8 mouse cellular contexts compared by ENCODE assay signal in genomic region chr4:43493846-43494240, GRCm38 (mm10). TPM values are rescaled to one million over a fixed set of nuclear protein-coding genes. Genes with fewer than 3 reads are reported as not detected.
DNase-seq lines count a peak whose midpoint lies in the region; ATAC-seq lines count a peak whose summit lies in the region.

No protein-coding gene starts in this region.

- WGBS in forebrain, embryonic 10.5 days = 7% methylated on average over 9 of the region's 9 CpGs
- WGBS in liver, embryonic 12.5 days (ENCODE audit: insufficient replicate concordance) = 1% methylated on average over 9 of the region's 9 CpGs

- H3K4me2 ChIP-seq in liver, embryonic 12.5 days = peak overlapping the region; percentile 88

- no peak for ATAC-seq in liver, embryonic 12.5 days

- H3K9me3 ChIP-seq in forebrain, embryonic 10.5 days = no peaks in the 10 kb centered on the region; the same call in 1 of the 2 replicates
- no peaks in the 10 kb centered on the region for H3K9me3 ChIP-seq in liver, embryonic 12.5 days (replicated peaks)

- peak overlapping the region; percentile 90 for H3K9ac ChIP-seq in liver, embryonic 12.5 days

- peak; percentile 35 for DNase-seq in embryo, embryonic 11 days
- DNase-seq in embryo, embryonic 9.5 days (ENCODE audit: extremely low spot score) = no peak
- DNase-seq in 3T3-L1 (ENCODE audit: low read depth, low spot score) = peak; percentile 37
- DNase-seq in forebrain, embryonic 10.5 days (ENCODE audit: extremely low spot score, low spot score) = no peak
- DNase-seq in urinary bladder, adult 2 months (ENCODE audit: low spot score) = no peak
- no peak for DNase-seq in layer of hippocampus, postnatal 10 days (ENCODE audit: low spot score in 2 of 2)
- no peak for DNase-seq in adrenal gland, adult 2 months

- peak overlapping the region; percentile 91 for H3K27ac ChIP-seq in forebrain, embryonic 10.5 days
- peak overlapping the region; percentile 89 for H3K27ac ChIP-seq in liver, embryonic 12.5 days

- peaks cover 30% of the 10 kb centered on the region for H3K36me3 ChIP-seq in forebrain, embryonic 10.5 days (replicated peaks)
- H3K36me3 ChIP-seq in liver, embryonic 12.5 days = peaks cover 36% of the 10 kb centered on the region

- peak overlapping the region; percentile 71 for H3K4me3 ChIP-seq in forebrain, embryonic 10.5 days
- H3K4me3 ChIP-seq in liver, embryonic 12.5 days = peak overlapping the region; percentile 88

- H3K27me3 ChIP-seq in forebrain, embryonic 10.5 days (ENCODE audit: poor library complexity, severe bottlenecking) = peaks cover 30% of the 10 kb centered on the region
- no peaks in the 10 kb centered on the region for H3K27me3 ChIP-seq in liver, embryonic 12.5 days (replicated peaks)

- H3K4me1 ChIP-seq in forebrain, embryonic 10.5 days = peaks cover 45% of the 10 kb centered on the region
- H3K4me1 ChIP-seq in liver, embryonic 12.5 days = peaks cover 71% of the 10 kb centered on the region

RNA-seq across cellular contexts. Expression of gene Ccdc107, which starts 1.1 kb away (rescaled TPM):
- polyA plus RNA-seq in forebrain, embryonic 10.5 days (2016; fragmentation: Nextera tagmentation; extraction: Ambion mirVana) = 42.2 and 43.9 TPM in 2 replicates
- 38.3 and 40.0 TPM in 2 replicates for polyA plus RNA-seq in liver, embryonic 12.5 days (2016; fragmentation: Nextera tagmentation; extraction: Ambion mirVana)
- polyA plus RNA-seq in urinary bladder, adult 2 months (2012; rRNA removed) = 272 and 290 TPM in 2 replicates
- total RNA-seq in layer of hippocampus, postnatal 10 days (2021) = 10 to 100 TPM; 30.2 to 35.7 TPM
- 10 to 100 TPM; 54.5 to 69.2 TPM for total RNA-seq in adrenal gland, adult 2 months (2021)
- polyA plus RNA-seq in adrenal gland, adult 2 months (2012; rRNA removed) = 376 and 526 TPM in 2 replicates

RNA-seq across cellular contexts. Expression of gene Arhgef39, which starts 5.7 kb away (rescaled TPM):
- 54.6 and 56.7 TPM in 2 replicates for polyA plus RNA-seq in forebrain, embryonic 10.5 days (2016; fragmentation: Nextera tagmentation; extraction: Ambion mirVana)
- 32.6 and 35.8 TPM in 2 replicates for polyA plus RNA-seq in liver, embryonic 12.5 days (2016; fragmentation: Nextera tagmentation; extraction: Ambion mirVana)
- polyA plus RNA-seq in urinary bladder, adult 2 months (2012; rRNA removed) = 14.7 and 26.0 TPM in 2 replicates
- 1 to 10 TPM; 1.2 to 1.8 TPM for total RNA-seq in layer of hippocampus, postnatal 10 days (2021)
- total RNA-seq in adrenal gland, adult 2 months (2021) = 1 to 10 TPM; 1.0 to 2.1 TPM
- 4.8 and 6.6 TPM in 2 replicates for polyA plus RNA-seq in adrenal gland, adult 2 months (2012; rRNA removed)

RNA-seq across cellular contexts. Expression of gene Sit1, which starts 10.3 kb away (rescaled TPM):
- polyA plus RNA-seq in forebrain, embryonic 10.5 days (2016; fragmentation: Nextera tagmentation; extraction: Ambion mirVana) = not detected in 2 replicates
- not detected in 2 replicates for polyA plus RNA-seq in liver, embryonic 12.5 days (2016; fragmentation: Nextera tagmentation; extraction: Ambion mirVana)
- polyA plus RNA-seq in urinary bladder, adult 2 months (2012; rRNA removed) = 0.22 and 0.41 TPM in 2 replicates
- total RNA-seq in layer of hippocampus, postnatal 10 days (2021) = not detected
- not detected for total RNA-seq in adrenal gland, adult 2 months (2021)
- polyA plus RNA-seq in adrenal gland, adult 2 months (2012; rRNA removed) = 0.28 and 0.73 TPM in 2 replicates

RNA-seq across cellular contexts. Expression of gene Car9, which starts 12.9 kb away (rescaled TPM):
- 0.60 and 1.1 TPM in 2 replicates for polyA plus RNA-seq in forebrain, embryonic 10.5 days (2016; fragmentation: Nextera tagmentation; extraction: Ambion mirVana)
- polyA plus RNA-seq in liver, embryonic 12.5 days (2016; fragmentation: Nextera tagmentation; extraction: Ambion mirVana) = 1.2 and 1.3 TPM in 2 replicates
- polyA plus RNA-seq in urinary bladder, adult 2 months (2012; rRNA removed) = 1.3 and 1.9 TPM in 2 replicates
- 1 to 10 TPM in 1 of 2 experiments, under 1 TPM in 1; 0.54 to 1.7 TPM for total RNA-seq in layer of hippocampus, postnatal 10 days (2021)
- total RNA-seq in adrenal gland, adult 2 months (2021) = under 1 TPM; 0.17 to 0.28 TPM
- 0.57 and 1.4 TPM in 2 replicates for polyA plus RNA-seq in adrenal gland, adult 2 months (2012; rRNA removed)

RNA-seq across cellular contexts. Expression of gene Tpm2, which starts 29.7 kb away (rescaled TPM):
- polyA plus RNA-seq in forebrain, embryonic 10.5 days (2016; fragmentation: Nextera tagmentation; extraction: Ambion mirVana) = 40.0 and 42.6 TPM in 2 replicates
- polyA plus RNA-seq in liver, embryonic 12.5 days (2016; fragmentation: Nextera tagmentation; extraction: Ambion mirVana) = 27.9 and 29.9 TPM in 2 replicates
- 3,808 and 5,340 TPM in 2 replicates for polyA plus RNA-seq in urinary bladder, adult 2 months (2012; rRNA removed)
- 1 to 10 TPM; 5.0 to 7.4 TPM for total RNA-seq in layer of hippocampus, postnatal 10 days (2021)
- total RNA-seq in adrenal gland, adult 2 months (2021) = 100 to 1,000 TPM in 1 of 2 experiments, 10 to 100 TPM in 1; 43.3 to 120 TPM
- 21.1 and 34.6 TPM in 2 replicates for polyA plus RNA-seq in adrenal gland, adult 2 months (2012; rRNA removed)

Comparison
In these comparisons a context has a peak if more than half of its experiments do, and no peak if none do; other contexts are left out.
1. DNase-seq: peak in embryo, embryonic 11 days (single experiment) and 3T3-L1 (single experiment); none in embryo, embryonic 9.5 days (single experiment), forebrain, embryonic 10.5 days (single experiment), urinary bladder, adult 2 months (single experiment), layer of hippocampus, postnatal 10 days (0 of 2) and adrenal gland, adult 2 months (single experiment).